Mouse (Mus musculus) hindbrain, embryonic 14.5 days (tissue): ENCODE measurements around the gene Celf2. TPM values are rescaled to one million over a fixed set of nuclear protein-coding genes. Genes with fewer than 3 reads are reported as not detected.

Experiments used
- ATAC-seq: fragments of 200-750 bp; cut with Nextera tagmentation; 2 replicates; pipeline ENCODE4 v1.8.0; 2017; ENCODE audit warnings: moderate number of reproducible peaks, mild to moderate bottlenecking, moderate TSS enrichment, moderate library complexity; ENCODE audit not compliant: low FRiP score
- DNase-seq: peaks from one replicate; pipeline ENCODE4 v3.0.0-alpha.2; 2015; ENCODE audit warnings: low spot score
- H3K27ac ChIP-seq: fragments of 300-500 bp; sonication (generic); 2 replicates; pipeline ENCODE4 v1.5.1; 2014; ENCODE audit warnings: mild to moderate bottlenecking, moderate library complexity
- H3K27me3 ChIP-seq: fragments of 300-500 bp; sonication (generic); 2 replicates; pipeline ENCODE4 v1.6.1; 2014; ENCODE audit warnings: mild to moderate bottlenecking, low read length, mixed read lengths; ENCODE audit not compliant: control insufficient read depth, insufficient read depth
- H3K36me3 ChIP-seq: fragments of 300-500 bp; sonication (generic); replicated peaks from 2 replicates; pipeline ENCODE4 v1.6.1; 2014; ENCODE audit not compliant: control insufficient read depth, insufficient read depth
- H3K4me1 ChIP-seq: fragments of 300-500 bp; sonication (generic); replicated peaks from 2 replicates; pipeline ENCODE4 v1.6.1; 2014; ENCODE audit warnings: antibody characterized with exemption, low read length, mixed read lengths; ENCODE audit not compliant: control insufficient read depth, insufficient read depth
- H3K4me2 ChIP-seq: fragments of 300-500 bp; sonication (generic); replicated peaks from 2 replicates; pipeline ENCODE4 v1.6.1; 2014; ENCODE audit warnings: mild to moderate bottlenecking, moderate library complexity
- H3K4me3 ChIP-seq: fragments of 300-500 bp; sonication (generic); replicated peaks from 2 replicates; pipeline ENCODE4 v1.5.1; 2014; ENCODE audit warnings: mild to moderate bottlenecking, low read length
- H3K9ac ChIP-seq: fragments of 300-500 bp; sonication (generic); 2 replicates; pipeline ENCODE4 v1.6.1; 2014
- H3K9me3 ChIP-seq: fragments of 300-500 bp; sonication (generic); 2 replicates; pipeline ENCODE4 v1.6.1; 2016; ENCODE audit warnings: low read length; ENCODE audit not compliant: control insufficient read depth
- WGBS: fragments of 180-500 bp; shearing (Covaris S2); extraction: QIAGEN DNeasy Blood & Tissue Kit; methylation state at CpG from one replicate; pipeline ENCODE4 v1.1.7; 2014; 5-methylcytosine and 5-hydroxymethylcytosine counted together
- polyA plus RNA-seq: library from polyadenylated mRNA; unstranded; fragments of >200 nt; fragmentation: Nextera tagmentation; extraction: Ambion mirVana; gene quantifications from 2 replicates; pipeline ENCODE4 v1.2.1, GENCODE M21; 2014

Gene Celf2
- polyA plus RNA-seq, 1 experiment from 2014 or later, result 131 TPM

DNA sequence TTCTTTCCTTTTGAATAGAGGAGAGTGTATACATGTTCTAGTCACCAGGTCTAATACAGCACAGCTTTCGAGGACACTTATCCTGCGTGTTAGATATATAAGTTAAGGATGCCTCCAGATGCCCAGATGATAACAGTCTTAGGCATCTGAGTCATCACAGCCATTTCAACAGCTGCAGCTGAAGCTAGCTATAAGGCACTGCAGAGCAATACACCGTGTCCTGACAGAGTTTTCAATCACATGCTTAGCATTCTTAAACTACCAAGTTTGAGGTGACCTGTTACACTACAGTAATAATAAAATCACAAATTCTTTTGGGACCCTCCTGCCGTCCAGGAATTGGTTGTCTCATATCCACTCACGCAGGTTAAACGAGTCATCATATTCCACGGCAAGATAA lies 714.5 kb downstream of the Celf2 start:
- DNase-seq (no peak), ATAC-seq (no peak)
- no peak overlapping the region for H3K27ac ChIP-seq
- H3K36me3 ChIP-seq, result no peaks in the 10 kb centered on the region
- no peak overlapping the region for H3K4me3 ChIP-seq
- no peaks in the 10 kb centered on the region for H3K9me3 ChIP-seq
- no peak overlapping the region for H3K4me2 ChIP-seq
- H3K9ac ChIP-seq, result no peak overlapping the region
- H3K27me3 ChIP-seq, result no peaks in the 10 kb centered on the region
- peaks cover 23% of the 10 kb centered on the region for H3K4me1 ChIP-seq
- WGBS, result 67% methylated on average over 7 of the region's 7 CpGs

DNA sequence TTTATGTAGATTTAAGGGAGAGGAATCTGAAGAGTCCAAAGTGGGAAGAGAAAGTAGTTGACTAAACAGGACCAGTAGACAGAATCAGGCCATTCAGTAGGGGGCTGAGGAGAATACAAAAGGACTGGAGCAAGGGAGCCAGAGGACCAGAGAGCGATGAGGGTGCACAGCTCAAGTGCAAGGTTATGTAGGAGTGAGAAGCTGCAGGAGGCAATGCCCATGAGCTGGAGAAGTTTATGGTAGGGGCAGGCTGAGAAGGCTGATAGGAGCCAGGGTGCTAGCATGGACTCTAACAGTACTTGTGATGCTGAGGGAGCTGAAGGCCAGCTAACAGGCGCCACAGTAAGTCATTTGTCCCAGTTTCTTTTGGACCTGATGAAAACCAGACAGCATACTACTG lies 718.5 kb downstream of the Celf2 start:
- no peak for ATAC-seq
- Histone ChIP-seq H3K4me1 (peaks cover 10% of the 10 kb centered on the region), H3K36me3 (no peaks in the 10 kb centered on the region), H3K4me3 (no peak overlapping the region), H3K4me2 (no peak overlapping the region), H3K9me3 (no peaks in the 10 kb centered on the region), H3K27ac (no peak overlapping the region), H3K27me3 (no peaks in the 10 kb centered on the region), H3K9ac (no peak overlapping the region)
- WGBS, result 60% methylated on average over 2 of the region's 2 CpGs
- DNase-seq, result no peak

DNA sequence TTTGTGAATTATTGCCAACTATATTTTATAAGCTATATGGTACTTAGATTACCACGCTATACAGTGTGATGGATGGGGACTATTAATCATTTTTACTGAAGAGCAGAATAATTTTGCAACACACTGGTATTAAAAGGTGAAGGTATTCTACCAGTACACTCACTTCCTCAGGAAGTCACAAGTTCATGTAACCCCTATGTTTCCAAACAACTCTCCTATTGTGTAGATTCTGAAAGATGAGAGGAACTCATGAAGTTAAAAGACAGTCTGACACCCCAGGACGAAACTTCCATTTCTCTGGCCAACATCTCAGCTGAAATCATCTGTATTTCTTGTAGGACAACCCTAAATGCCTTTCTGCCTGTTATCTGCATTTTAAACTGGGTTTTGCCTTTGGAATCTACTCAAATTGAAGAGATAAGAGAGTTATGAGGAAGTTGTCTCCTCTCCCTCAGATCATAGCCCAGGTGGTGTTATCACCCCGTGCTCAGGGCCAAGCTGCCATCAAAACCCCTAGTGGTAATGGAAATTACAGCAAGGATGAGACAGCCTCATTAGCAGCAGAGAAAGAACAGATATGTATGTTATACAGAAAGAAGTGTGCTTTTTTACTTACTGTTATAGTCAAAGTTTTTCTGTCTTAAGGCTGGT lies 722.7 kb downstream of the Celf2 start:
- Histone ChIP-seq H3K4me2 (no peak overlapping the region), H3K36me3 (no peaks in the 10 kb centered on the region), H3K9ac (no peak overlapping the region), H3K27me3 (no peaks in the 10 kb centered on the region), H3K27ac (no peak overlapping the region), H3K4me3 (no peak overlapping the region), H3K9me3 (no peaks in the 10 kb centered on the region), H3K4me1 (no peaks in the 10 kb centered on the region; the same call in 1 of the 2 replicates)
- ATAC-seq (no peak), DNase-seq (no peak)
- WGBS, result 75% methylated on average over 3 of the region's 3 CpGs

DNA sequence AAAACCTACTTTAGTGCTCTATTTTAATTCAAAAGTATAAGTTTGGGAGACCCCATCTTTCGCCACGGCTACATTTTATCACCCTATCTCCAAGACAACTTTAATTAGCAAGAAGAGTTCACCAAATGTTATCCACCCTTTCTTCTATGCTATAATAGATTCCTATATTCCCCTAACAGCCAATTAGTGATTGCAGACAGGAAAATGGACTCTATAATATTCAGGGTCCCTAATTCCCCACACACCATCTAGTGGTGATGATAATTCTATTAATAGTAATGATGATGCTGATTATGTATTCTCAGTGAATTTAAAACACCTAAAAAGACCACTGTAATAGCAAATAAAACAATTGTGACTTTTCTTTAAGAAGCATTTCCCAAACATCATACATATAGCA lies 739.1 kb downstream of the Celf2 start:
- Histone ChIP-seq H3K4me3 (no peak overlapping the region), H3K4me1 (no peaks in the 10 kb centered on the region), H3K27ac (no peak overlapping the region), H3K27me3 (no peaks in the 10 kb centered on the region), H3K9ac (no peak overlapping the region), H3K4me2 (no peak overlapping the region), H3K9me3 (no peaks in the 10 kb centered on the region), H3K36me3 (no peaks in the 10 kb centered on the region)
- DNase-seq (no peak), ATAC-seq (0 out of 2 replicates have a peak, but pooled peaks have one; percentile 27)
- WGBS, result 89% methylated on average over 2 of the region's 2 CpGs

DNA sequence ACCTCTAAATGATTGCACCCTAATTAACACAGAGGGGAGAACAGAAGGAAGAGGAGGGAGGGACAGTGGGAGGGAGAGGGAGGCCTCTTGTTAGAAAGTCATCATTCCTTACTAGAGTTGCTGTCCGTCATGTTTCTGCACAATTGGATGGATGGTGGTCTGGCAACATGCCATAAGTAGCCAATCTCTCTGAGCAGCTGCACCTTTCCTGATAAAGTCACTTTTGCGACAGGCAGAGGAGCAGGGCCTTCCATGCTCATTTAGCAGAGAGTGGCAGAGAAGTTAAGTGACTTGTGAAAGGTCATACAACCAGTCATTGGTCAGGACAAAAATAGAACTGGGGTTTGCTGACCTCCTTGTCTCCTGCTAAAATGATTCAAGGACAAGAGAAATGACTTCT lies 747.0 kb downstream of the Celf2 start:
- ATAC-seq, result no peak
- Histone ChIP-seq H3K4me2 (no peak overlapping the region), H3K9ac (no peak overlapping the region), H3K9me3 (no peaks in the 10 kb centered on the region), H3K27me3 (no peaks in the 10 kb centered on the region), H3K36me3 (no peaks in the 10 kb centered on the region), H3K27ac (no peak overlapping the region), H3K4me3 (no peak overlapping the region), H3K4me1 (no peaks in the 10 kb centered on the region)
- no peak for DNase-seq
- 54% methylated on average over 2 of the region's 2 CpGs for WGBS

GRCm38 (mm10) chr2:6743173-6743572 lies 766.2 kb downstream of the Celf2 start:
- no peak for DNase-seq
- no peaks in the 10 kb centered on the region for H3K27me3 ChIP-seq
- no peak overlapping the region for H3K4me2 ChIP-seq
- H3K9me3 ChIP-seq, result no peaks in the 10 kb centered on the region
- H3K9ac ChIP-seq, result no peak overlapping the region
- H3K36me3 ChIP-seq, result no peaks in the 10 kb centered on the region
- WGBS, result 88% methylated on average over 2 of the region's 2 CpGs
- no peak for ATAC-seq
- no peaks in the 10 kb centered on the region; the same call in 1 of the 2 replicates for H3K4me1 ChIP-seq
- no peak overlapping the region for H3K27ac ChIP-seq
- no peak overlapping the region for H3K4me3 ChIP-seq

- no peak for DNase-seq
- WGBS, result 77% methylated on average over 4 of the region's 4 CpGs
- no peaks in the 10 kb centered on the region; the same call in 1 of the 2 replicates for H3K4me1 ChIP-seq
- H3K4me2 ChIP-seq, result no peak overlapping the region
- ATAC-seq, result 0 out of 2 replicates have a peak, but pooled peaks have one; percentile 48
- no peaks in the 10 kb centered on the region for H3K36me3 ChIP-seq
- no peaks in the 10 kb centered on the region for H3K9me3 ChIP-seq
- H3K27me3 ChIP-seq, result no peaks in the 10 kb centered on the region
- H3K27ac ChIP-seq, result no peak overlapping the region
- H3K9ac ChIP-seq, result no peak overlapping the region
- H3K4me3 ChIP-seq, result no peak overlapping the region
These were observed 769.2 kb downstream of the Celf2 start for GRCm38 (mm10) chr2:6739998-6740668.

- no peaks in the 10 kb centered on the region for H3K9me3 ChIP-seq
- H3K4me2 ChIP-seq, result no peak overlapping the region; the same call in 1 of the 2 replicates
- no peaks in the 10 kb centered on the region for H3K36me3 ChIP-seq
- ATAC-seq, result no peak
- DNase-seq, result no peak
- 21% methylated on average over 2 of the region's 2 CpGs for WGBS
- H3K27ac ChIP-seq, result no peak overlapping the region
- no peaks in the 10 kb centered on the region for H3K27me3 ChIP-seq
- peaks cover 20% of the 10 kb centered on the region for H3K4me1 ChIP-seq
- no peak overlapping the region for H3K4me3 ChIP-seq
- no peak overlapping the region for H3K9ac ChIP-seq
These were observed 777.3 kb downstream of the Celf2 start for GRCm38 (mm10) chr2:6732026-6732425.

DNA sequence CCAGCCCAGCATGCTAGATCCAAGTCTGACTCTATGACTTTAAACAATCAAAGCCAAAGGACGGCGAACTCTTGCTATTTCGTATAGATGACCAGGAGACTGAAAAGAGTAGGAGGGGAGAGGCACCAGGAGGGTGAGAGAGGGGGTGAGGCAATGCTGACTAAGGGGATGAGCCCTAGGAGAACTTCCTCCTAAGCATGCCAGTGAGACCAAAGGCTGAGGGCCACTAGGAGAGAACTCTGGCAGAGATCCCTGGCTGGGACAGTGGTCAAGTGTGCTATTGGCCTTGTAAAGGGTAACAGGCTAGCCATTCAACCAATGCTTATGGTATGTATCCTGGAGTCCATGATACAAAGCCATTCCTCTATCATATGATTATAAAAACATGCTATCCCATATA lies 778.5 kb downstream of the Celf2 start:
- Histone ChIP-seq H3K27ac (no peak overlapping the region), H3K36me3 (no peaks in the 10 kb centered on the region), H3K4me1 (peaks cover 20% of the 10 kb centered on the region), H3K9ac (no peak overlapping the region), H3K27me3 (no peaks in the 10 kb centered on the region), H3K9me3 (no peaks in the 10 kb centered on the region), H3K4me2 (no peak overlapping the region), H3K4me3 (no peak overlapping the region)
- ATAC-seq, result no peak
- WGBS, result 46% methylated on average over 3 of the region's 3 CpGs
- no peak for DNase-seq
